Mouse (Mus musculus): ENCODE data around the gene Tmod4. TPM values are rescaled to one million over a fixed set of nuclear protein-coding genes. Genes with fewer than 3 reads are reported as not detected.

Gene Tmod4
- polyA plus RNA-seq, 1 experiment from 2014 or later = 0.70 TPM

DNA sequence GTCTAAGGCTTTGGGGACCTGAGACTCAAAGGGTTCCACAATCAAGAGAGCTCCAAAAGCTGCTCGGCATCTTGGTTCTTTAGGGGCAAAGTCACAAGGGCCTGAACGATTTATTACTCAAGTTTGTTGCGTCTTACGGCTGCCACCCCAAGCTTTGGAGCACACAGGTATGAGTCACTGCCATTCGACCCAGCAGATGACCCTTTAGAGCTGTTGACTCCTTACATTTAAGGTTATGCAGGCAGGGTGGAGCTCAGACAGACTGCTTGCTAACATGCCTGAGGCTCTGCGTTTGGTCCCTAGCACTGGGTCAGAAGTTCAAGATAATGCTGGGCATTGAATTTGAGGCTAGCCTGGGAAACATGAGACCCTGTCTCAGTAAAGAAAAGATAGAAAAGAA, 53.3 kb downstream of the Tmod4 start:
- no peak overlapping the region for H3K4me2 ChIP-seq (replicated peaks; ENCODE audit: low read depth)
- DNase-seq (ENCODE audit: low spot score) = no peak

More for the DNA sequence above, 53.3 kb downstream of the Tmod4 start:
- 43% methylated on average over 6 of the region's 6 CpGs for WGBS
- peak; percentile 60; the same call in 1 of the 2 replicates for ATAC-seq (ENCODE audit: low FRiP score, low TSS enrichment)
- no peaks in the 10 kb centered on the region; the same call in 1 of the 2 replicates for H3K36me3 ChIP-seq (ENCODE audit: control insufficient read depth, insufficient read depth, low read length)
- no peak for TF ChIP-seq CTCF (IDR thresholded peaks at IDR 0.05; ENCODE audit: low read depth)
- no peak for TF ChIP-seq EP300 (optimal IDR thresholded peaks at IDR 0.05)
- H3K9me3 ChIP-seq (ENCODE audit: control insufficient read depth, low read length) = no peaks in the 10 kb centered on the region
- H3K4me3 ChIP-seq (ENCODE audit: low read depth, low read length) = no peak overlapping the region
- H3K4me1 ChIP-seq (replicated peaks; ENCODE audit: control insufficient read depth, insufficient read depth) = no peaks in the 10 kb centered on the region
- H3K9ac ChIP-seq (ENCODE audit: low read length) = no peak overlapping the region
- H3K27ac ChIP-seq (replicated peaks) = peak overlapping the region; percentile 77
- no peaks in the 10 kb centered on the region; the same call in 1 of the 2 replicates for H3K27me3 ChIP-seq (ENCODE audit: control insufficient read depth, insufficient read depth, low read length)

Small RNAs within 50 kb of the gene (microRNA-seq; reads per million reads assigned to microRNA genes)
- not detected for gene Mir8099-1

Other genes with a start within 250 kb of the Tmod4 start
- gene Psmb4, start 237.5 kb upstream of the Tmod4 start, polyA plus RNA-seq (2015; fragmentation: Nextera tagmentation; extraction: Ambion mirVana) = 243 and 251 TPM in 2 replicates
- 65.9 and 71.9 TPM in 2 replicates for gene Selenbp1, start 191.4 kb upstream of the Tmod4 start, polyA plus RNA-seq (2015; fragmentation: Nextera tagmentation; extraction: Ambion mirVana)
- gene Rfx5, start 170.4 kb upstream of the Tmod4 start, polyA plus RNA-seq (2015; fragmentation: Nextera tagmentation; extraction: Ambion mirVana) = 3.0 and 3.2 TPM in 2 replicates
- gene Pi4kb, start 149.7 kb upstream of the Tmod4 start, polyA plus RNA-seq (2015; fragmentation: Nextera tagmentation; extraction: Ambion mirVana) = 10.0 and 11.2 TPM in 2 replicates
- gene Zfp687, start 109.0 kb upstream of the Tmod4 start, polyA plus RNA-seq (2015; fragmentation: Nextera tagmentation; extraction: Ambion mirVana) = 8.2 and 10.0 TPM in 2 replicates
- 171 and 175 TPM in 2 replicates for gene Psmd4, start 81.9 kb upstream of the Tmod4 start, polyA plus RNA-seq (2015; fragmentation: Nextera tagmentation; extraction: Ambion mirVana)
- 15.7 and 17.8 TPM in 2 replicates for gene Pip5k1a, start 17.5 kb upstream of the Tmod4 start, polyA plus RNA-seq (2015; fragmentation: Nextera tagmentation; extraction: Ambion mirVana)
- 60.8 and 65.9 TPM in 2 replicates for gene Vps72, start 13.5 kb upstream of the Tmod4 start, polyA plus RNA-seq (2015; fragmentation: Nextera tagmentation; extraction: Ambion mirVana)
- gene Scnm1, start 9.5 kb downstream of the Tmod4 start, polyA plus RNA-seq (2015; fragmentation: Nextera tagmentation; extraction: Ambion mirVana) = 39.5 and 42.9 TPM in 2 replicates
- gene Lysmd1, start 9.6 kb downstream of the Tmod4 start, polyA plus RNA-seq (2015; fragmentation: Nextera tagmentation; extraction: Ambion mirVana) = 9.6 and 10.1 TPM in 2 replicates
- gene Tnfaip8l2, start 17.9 kb downstream of the Tmod4 start, polyA plus RNA-seq (2015; fragmentation: Nextera tagmentation; extraction: Ambion mirVana) = 5.0 and 5.3 TPM in 2 replicates
- 1.7 and 2.2 TPM in 2 replicates for gene Sema6c, start 36.0 kb downstream of the Tmod4 start, polyA plus RNA-seq (2015; fragmentation: Nextera tagmentation; extraction: Ambion mirVana)
- gene Gabpb2, start 93.4 kb downstream of the Tmod4 start, polyA plus RNA-seq (2015; fragmentation: Nextera tagmentation; extraction: Ambion mirVana) = 3.3 and 3.4 TPM in 2 replicates
- 88.1 and 99.4 TPM in 2 replicates for gene Cdc42se1, start 104.3 kb downstream of the Tmod4 start, polyA plus RNA-seq (2015; fragmentation: Nextera tagmentation; extraction: Ambion mirVana)
- gene Mllt11, start 107.7 kb downstream of the Tmod4 start, polyA plus RNA-seq (2015; fragmentation: Nextera tagmentation; extraction: Ambion mirVana) = 11.0 and 11.8 TPM in 2 replicates
- gene Gm128, start 117.1 kb downstream of the Tmod4 start, polyA plus RNA-seq (2015; fragmentation: Nextera tagmentation; extraction: Ambion mirVana) = 0.21 and 0.38 TPM in 2 replicates
- gene Bnipl, start 126.7 kb downstream of the Tmod4 start, polyA plus RNA-seq (2015; fragmentation: Nextera tagmentation; extraction: Ambion mirVana) = 16.6 and 16.8 TPM in 2 replicates
- gene Mindy1, start 156.9 kb downstream of the Tmod4 start, polyA plus RNA-seq (2015; fragmentation: Nextera tagmentation; extraction: Ambion mirVana) = 55.9 and 64.1 TPM in 2 replicates
- gene Prune1, start 157.6 kb downstream of the Tmod4 start, polyA plus RNA-seq (2015; fragmentation: Nextera tagmentation; extraction: Ambion mirVana) = 10.1 and 11.7 TPM in 2 replicates
- 57.2 and 63.1 TPM in 2 replicates for gene Anxa9, start 182.7 kb downstream of the Tmod4 start, polyA plus RNA-seq (2015; fragmentation: Nextera tagmentation; extraction: Ambion mirVana)
- 75.0 and 80.3 TPM in 2 replicates for gene Cers2, start 190.3 kb downstream of the Tmod4 start, polyA plus RNA-seq (2015; fragmentation: Nextera tagmentation; extraction: Ambion mirVana)
- 8.6 and 9.2 TPM in 2 replicates for gene Setdb1, start 232.7 kb downstream of the Tmod4 start, polyA plus RNA-seq (2015; fragmentation: Nextera tagmentation; extraction: Ambion mirVana)

Data from stomach, postnatal 0 days (tissue).